Mouse (Mus musculus) embryonic facial prominence, embryonic 14.5 days (tissue): ENCODE measurements around the gene Npas3. TPM values are rescaled to one million over a fixed set of nuclear protein-coding genes. Genes with fewer than 3 reads are reported as not detected.
A peak's percentile ranks its signal among the peaks of the same experiment; 100 is the strongest.

Source experiments
- ATAC-seq: fragments of 200-750 bp; cut with Nextera tagmentation; 2 replicates; pipeline ENCODE4 v1.8.0; 2017; ENCODE audit warnings: low read depth, moderate number of reproducible peaks, moderate TSS enrichment
- DNase-seq: peaks from one replicate; pipeline ENCODE4 v3.0.0-alpha.2; 2015; ENCODE audit warnings: low spot score
- H3K27ac ChIP-seq: fragments of 300-500 bp; sonication (generic); replicated peaks from 2 replicates; pipeline ENCODE4 v1.5.1; 2014; ENCODE audit warnings: low read depth, mild to moderate bottlenecking, low read length, moderate library complexity
- H3K27me3 ChIP-seq: fragments of 300-500 bp; sonication (generic); replicated peaks from 2 replicates; pipeline ENCODE4 v1.6.1; 2014; ENCODE audit warnings: low read length; ENCODE audit not compliant: control insufficient read depth, insufficient read depth
- H3K36me3 ChIP-seq: fragments of 300-500 bp; sonication (generic); 2 replicates; pipeline ENCODE4 v1.6.1; 2014; ENCODE audit warnings: low read length, mixed read lengths; ENCODE audit not compliant: control insufficient read depth, insufficient read depth
- H3K4me1 ChIP-seq: fragments of 300-500 bp; sonication (generic); 2 replicates; pipeline ENCODE4 v1.6.1; 2014; ENCODE audit warnings: antibody characterized with exemption, low read length; ENCODE audit not compliant: control insufficient read depth, insufficient read depth
- H3K4me2 ChIP-seq: fragments of 300-500 bp; sonication (generic); 2 replicates; pipeline ENCODE4 v1.6.1; 2014; ENCODE audit warnings: low read depth, mild to moderate bottlenecking, low read length, moderate library complexity, mixed read lengths
- H3K4me3 ChIP-seq: fragments of 300-500 bp; sonication (generic); 2 replicates; pipeline ENCODE4 v1.5.1; 2014; ENCODE audit warnings: low read depth, mild to moderate bottlenecking, low read length
- H3K9ac ChIP-seq: fragments of 300-500 bp; sonication (generic); 2 replicates; pipeline ENCODE4 v1.6.1; 2014; ENCODE audit warnings: low read depth, mild to moderate bottlenecking, low read length, moderate library complexity, mixed read lengths
- H3K9me3 ChIP-seq: fragments of 300-500 bp; sonication (generic); 2 replicates; pipeline ENCODE4 v1.6.1; 2016; ENCODE audit warnings: low read length; ENCODE audit not compliant: control insufficient read depth
- WGBS: fragments of 180-500 bp; shearing (Covaris S2); extraction: QIAGEN DNeasy Blood & Tissue Kit; methylation state at CpG from one replicate; pipeline ENCODE4 v1.1.7; 2014; 5-methylcytosine and 5-hydroxymethylcytosine counted together
- polyA plus RNA-seq: library from polyadenylated mRNA; unstranded; fragments of >200 nt; fragmentation: Nextera tagmentation; extraction: Ambion mirVana; gene quantifications from 2 replicates; pipeline ENCODE4 v1.2.1, GENCODE M21; 2014

Npas3 gene
- polyA plus RNA-seq, 1 experiment from 2014 or later = 4.4 TPM

DNA sequence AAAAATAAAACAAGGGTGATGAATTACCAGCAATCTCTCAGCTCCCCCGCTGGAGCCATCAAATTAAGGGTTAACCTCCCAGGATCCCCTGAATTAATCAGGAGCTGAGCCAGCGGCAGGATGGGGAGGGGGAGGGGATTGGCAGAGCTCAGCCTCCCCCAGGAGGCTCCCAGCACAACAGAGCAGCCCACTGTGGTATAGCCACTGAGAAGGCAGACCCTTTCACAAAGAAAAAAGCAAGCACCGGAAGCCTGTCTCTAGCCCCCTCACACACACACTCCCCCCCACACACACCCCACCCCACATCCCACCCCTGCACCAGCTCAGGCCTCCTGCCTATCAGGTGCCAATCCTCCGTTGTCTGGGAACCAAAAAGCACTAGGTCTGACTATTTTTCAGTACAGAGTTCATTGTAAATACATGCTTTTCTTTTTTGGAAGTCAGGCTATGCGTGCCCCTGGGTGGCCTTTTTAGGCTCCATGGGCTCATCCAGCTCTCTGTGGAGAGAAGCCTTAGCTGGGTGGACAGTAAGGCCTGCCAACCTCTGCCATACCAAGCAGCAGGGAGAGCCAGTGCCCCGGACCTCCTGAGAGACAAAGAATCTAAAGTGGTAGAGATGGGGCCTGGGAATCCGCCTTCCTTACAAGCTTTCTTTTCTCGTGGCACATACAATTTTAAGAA is 786.3 kb downstream of the Npas3 start:
- WGBS = 25% methylated on average over 8 of the region's 8 CpGs
- peak; percentile 56 for DNase-seq
- Histone ChIP-seq H3K4me3 (no peak overlapping the region), H3K4me2 (no peak overlapping the region), H3K9me3 (no peaks in the 10 kb centered on the region), H3K9ac (no peak overlapping the region), H3K27me3 (no peaks in the 10 kb centered on the region), H3K27ac (peak overlapping the region; percentile 33; the same call in 1 of the 2 replicates), H3K36me3 (no peaks in the 10 kb centered on the region), H3K4me1 (peaks cover 14% of the 10 kb centered on the region)
- ATAC-seq = peak; percentile 62

DNA sequence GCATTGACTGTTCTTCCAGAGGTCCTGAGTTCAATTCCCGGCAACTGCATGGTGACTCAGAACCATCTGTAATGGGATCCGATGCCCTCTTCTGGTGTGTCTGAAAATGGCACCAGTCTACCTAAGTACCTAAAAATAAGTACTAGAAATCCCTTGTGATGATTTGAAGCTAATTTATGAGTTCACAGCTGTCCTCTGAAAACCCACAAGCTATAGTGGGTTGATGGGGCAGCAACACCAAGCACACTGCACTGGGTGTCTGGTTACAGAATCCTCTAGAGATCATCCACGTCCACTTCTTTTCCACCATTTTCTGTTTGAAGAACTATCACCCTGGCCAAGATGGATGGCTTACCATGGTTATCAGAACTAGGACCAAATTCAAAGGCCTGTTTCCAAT is 789.1 kb downstream of the Npas3 start:
- Histone ChIP-seq H3K27me3 (no peaks in the 10 kb centered on the region), H3K9me3 (no peaks in the 10 kb centered on the region), H3K9ac (no peak overlapping the region), H3K36me3 (no peaks in the 10 kb centered on the region), H3K27ac (no peak overlapping the region), H3K4me1 (peaks cover 14% of the 10 kb centered on the region), H3K4me2 (no peak overlapping the region), H3K4me3 (no peak overlapping the region)
- 88% methylated on average over 3 of the region's 3 CpGs for WGBS
- DNase-seq = no peak
- no peak for ATAC-seq

GRCm38 (mm10) chr12:54042996-54043544 is 794.6 kb downstream of the Npas3 start:
- DNase-seq (no peak), ATAC-seq (no peak)
- no peaks in the 10 kb centered on the region for H3K9me3 ChIP-seq
- H3K27me3 ChIP-seq = no peaks in the 10 kb centered on the region
- no peak overlapping the region for H3K4me3 ChIP-seq
- H3K4me1 ChIP-seq = 0 out of 2 replicates have a peak, but pooled peaks cover 2% of the 10 kb centered on the region
- H3K4me2 ChIP-seq = no peak overlapping the region
- H3K9ac ChIP-seq = no peak overlapping the region
- no peaks in the 10 kb centered on the region for H3K36me3 ChIP-seq
- 44% methylated on average over 9 of the region's 9 CpGs for WGBS
- no peak overlapping the region for H3K27ac ChIP-seq

GRCm38 (mm10) chr12:54044606-54045334 is 796.3 kb downstream of the Npas3 start:
- no peak for DNase-seq
- ATAC-seq = no peak
- Histone ChIP-seq H3K27me3 (no peaks in the 10 kb centered on the region), H3K36me3 (no peaks in the 10 kb centered on the region), H3K27ac (no peak overlapping the region), H3K4me2 (no peak overlapping the region), H3K4me1 (0 out of 2 replicates have a peak, but pooled peaks cover 2% of the 10 kb centered on the region), H3K9ac (no peak overlapping the region), H3K9me3 (no peaks in the 10 kb centered on the region), H3K4me3 (no peak overlapping the region)
- WGBS = 72% methylated on average over 15 of the region's 15 CpGs

- H3K27ac ChIP-seq = no peak overlapping the region
- H3K9ac ChIP-seq = no peak overlapping the region
- no peaks in the 10 kb centered on the region for H3K9me3 ChIP-seq
- no peak overlapping the region for H3K4me3 ChIP-seq
- DNase-seq (no peak), ATAC-seq (no peak)
- no peak overlapping the region for H3K4me2 ChIP-seq
- no peaks in the 10 kb centered on the region for H3K36me3 ChIP-seq
- WGBS = 69% methylated on average over 4 of the region's 4 CpGs
- no peaks in the 10 kb centered on the region for H3K27me3 ChIP-seq
- H3K4me1 ChIP-seq = 0 out of 2 replicates have a peak, but pooled peaks cover 2% of the 10 kb centered on the region
Observed at GRCm38 (mm10) chr12:54045360-54045759, 796.9 kb downstream of the Npas3 start.

- H3K4me1 ChIP-seq = 0 out of 2 replicates have a peak, but pooled peaks cover 2% of the 10 kb centered on the region
- no peaks in the 10 kb centered on the region for H3K9me3 ChIP-seq
- 51% methylated on average over 6 of the region's 6 CpGs for WGBS
- H3K4me3 ChIP-seq = no peak overlapping the region
- DNase-seq (no peak), ATAC-seq (no peak)
- no peaks in the 10 kb centered on the region for H3K36me3 ChIP-seq
- H3K4me2 ChIP-seq = no peak overlapping the region
- H3K27me3 ChIP-seq = no peaks in the 10 kb centered on the region
- H3K9ac ChIP-seq = no peak overlapping the region
- H3K27ac ChIP-seq = no peak overlapping the region
Observed at GRCm38 (mm10) chr12:54046824-54047223, 798.3 kb downstream of the Npas3 start.

DNA sequence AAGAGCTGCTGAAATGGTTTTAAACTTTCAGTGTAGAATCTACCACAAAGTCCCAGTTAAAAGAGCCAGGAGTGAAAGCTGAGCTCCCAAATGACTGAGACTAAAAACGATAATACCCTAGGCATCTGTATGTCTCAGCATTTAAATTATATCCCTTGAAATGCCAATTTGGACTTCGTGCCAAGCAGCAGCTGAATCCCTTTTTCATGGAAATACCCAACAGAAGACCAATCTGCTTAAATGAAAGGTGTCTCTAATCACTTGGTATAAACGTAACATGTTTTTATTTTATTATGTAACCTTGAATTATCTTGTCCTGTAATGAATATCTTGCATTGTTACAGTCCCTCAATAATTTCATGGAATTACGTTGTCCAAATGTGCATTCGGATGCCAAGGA is 799.6 kb downstream of the Npas3 start:
- ATAC-seq = no peak
- 65% methylated on average over 5 of the region's 5 CpGs for WGBS

GRCm38 (mm10) chr12:54049926-54050325 is 801.4 kb downstream of the Npas3 start:
- no peak overlapping the region for H3K27ac ChIP-seq
- no peak overlapping the region for H3K4me2 ChIP-seq
- H3K9ac ChIP-seq = no peak overlapping the region
- WGBS = 82% methylated on average over 4 of the region's 4 CpGs
- H3K27me3 ChIP-seq = no peaks in the 10 kb centered on the region
- peak; percentile 42 for DNase-seq
- H3K4me3 ChIP-seq = no peak overlapping the region
- H3K36me3 ChIP-seq = no peaks in the 10 kb centered on the region
- peak; percentile 33; the same call in 1 of the 2 replicates for ATAC-seq
- H3K4me1 ChIP-seq = no peaks in the 10 kb centered on the region
- no peaks in the 10 kb centered on the region for H3K9me3 ChIP-seq

More for the DNA sequence above, 799.6 kb downstream of the Npas3 start:
- Histone ChIP-seq H3K4me2 (no peak overlapping the region), H3K4me1 (0 out of 2 replicates have a peak, but pooled peaks cover 2% of the 10 kb centered on the region), H3K4me3 (no peak overlapping the region), H3K27me3 (no peaks in the 10 kb centered on the region), H3K9ac (no peak overlapping the region), H3K27ac (no peak overlapping the region), H3K9me3 (no peaks in the 10 kb centered on the region), H3K36me3 (no peaks in the 10 kb centered on the region)
- peak; percentile 33 for DNase-seq
